Mouse (Mus musculus) cerebellum, postnatal 14 days (tissue): ENCODE data around the gene Accsl.
A peak's percentile ranks its signal among the peaks of the same experiment; 100 is the strongest.

Source experiments
- DNase-seq, 2 experiments: peaks; one replicate each; pipeline ENCODE4 v3.0.0; 2021; ENCODE audit warnings: mixed read lengths in 2 of 2

Accsl gene

GRCm38 (mm10) chr2:93873449-93874226, 4.7 kb upstream of the Accsl start:
- DNase-seq: no peak

- DNase-seq: no peak
Observed at GRCm38 (mm10) chr2:93872257-93872656, 3.3 kb upstream of the Accsl start.

GRCm38 (mm10) chr2:93871411-93871925, 2.5 kb upstream of the Accsl start:
- no peak for DNase-seq

- peak; percentile 83 to 87 for DNase-seq
Observed at GRCm38 (mm10) chr2:93870842-93871241, 1.9 kb upstream of the Accsl start.

- no peak for DNase-seq
Observed at GRCm38 (mm10) chr2:93868566-93868965, 391 bp downstream of the Accsl start.

- DNase-seq: no peak
Observed at GRCm38 (mm10) chr2:93863229-93863628, 5.7 kb downstream of the Accsl start.

GRCm38 (mm10) chr2:93858845-93859244, 10.1 kb downstream of the Accsl start:
- no peak for DNase-seq

GRCm38 (mm10) chr2:93851303-93851702, 17.7 kb downstream of the Accsl start:
- no peak for DNase-seq

- no peak for DNase-seq
Observed at GRCm38 (mm10) chr2:93850317-93850944, 18.5 kb downstream of the Accsl start.

GRCm38 (mm10) chr2:93849505-93850089, 19.4 kb downstream of the Accsl start, which contains the start of gene Accs:
Gene Accs, minus strand, starts transcription at chr2:93849943.
- peak; percentile 70 to 73 for DNase-seq

GRCm38 (mm10) chr2:93841349-93841748, 27.6 kb downstream of the Accsl start:
- no peak for DNase-seq

- DNase-seq: peak; percentile 72 to 77
Observed at GRCm38 (mm10) chr2:93840109-93840508, 28.8 kb downstream of the Accsl start.

GRCm38 (mm10) chr2:93838931-93839330, 30.0 kb downstream of the Accsl start:
- no peak for DNase-seq

GRCm38 (mm10) chr2:93836232-93836785, 32.6 kb downstream of the Accsl start:
- DNase-seq: no peak

- DNase-seq: no peak
Observed at GRCm38 (mm10) chr2:93835596-93835995, 33.4 kb downstream of the Accsl start.

- peak; percentile 89 to 90 for DNase-seq
Observed at GRCm38 (mm10) chr2:93823519-93823918, 45.4 kb downstream of the Accsl start.

- peak; percentile 97 to 98 for DNase-seq
Observed at GRCm38 (mm10) chr2:93822045-93822749, 46.8 kb downstream of the Accsl start, which contains the start of gene Ext2. Gene Ext2, minus strand, starts transcription at chr2:93822568.

- DNase-seq: no peak
Observed at GRCm38 (mm10) chr2:93817791-93818190, 51.2 kb downstream of the Accsl start.

GRCm38 (mm10) chr2:93813343-93813742, 55.6 kb downstream of the Accsl start:
- no peak for DNase-seq

- peak; percentile 84 to 89 for DNase-seq
Observed at GRCm38 (mm10) chr2:93811812-93812211, 57.1 kb downstream of the Accsl start.

GRCm38 (mm10) chr2:93809931-93810330, 59.0 kb downstream of the Accsl start:
- peak; percentile 69 to 73 for DNase-seq

GRCm38 (mm10) chr2:93808071-93808470, 60.9 kb downstream of the Accsl start:
- DNase-seq: peak; percentile 32 to 44
